Mouse (Mus musculus) kidney, adult 2 months (tissue): ENCODE data around the gene Cdc42.

Experiments used
- CTCF ChIP-seq: fragments of 200-500 bp; conservative IDR thresholded peaks from 2 replicates; pipeline ENCODE4 v1.5.1; 2011; ENCODE audit warnings: low read depth, mild to moderate bottlenecking, control low read depth, low read length, moderate library complexity, mixed read lengths; ENCODE audit not compliant: insufficient read depth, insufficient read length
- POLR2A ChIP-seq: fragments of 200-500 bp; IDR thresholded peaks from one replicate; pipeline ENCODE4 v1.6.1; 2011; ENCODE audit warnings: low read depth, low read length, control low read depth

DNA sequence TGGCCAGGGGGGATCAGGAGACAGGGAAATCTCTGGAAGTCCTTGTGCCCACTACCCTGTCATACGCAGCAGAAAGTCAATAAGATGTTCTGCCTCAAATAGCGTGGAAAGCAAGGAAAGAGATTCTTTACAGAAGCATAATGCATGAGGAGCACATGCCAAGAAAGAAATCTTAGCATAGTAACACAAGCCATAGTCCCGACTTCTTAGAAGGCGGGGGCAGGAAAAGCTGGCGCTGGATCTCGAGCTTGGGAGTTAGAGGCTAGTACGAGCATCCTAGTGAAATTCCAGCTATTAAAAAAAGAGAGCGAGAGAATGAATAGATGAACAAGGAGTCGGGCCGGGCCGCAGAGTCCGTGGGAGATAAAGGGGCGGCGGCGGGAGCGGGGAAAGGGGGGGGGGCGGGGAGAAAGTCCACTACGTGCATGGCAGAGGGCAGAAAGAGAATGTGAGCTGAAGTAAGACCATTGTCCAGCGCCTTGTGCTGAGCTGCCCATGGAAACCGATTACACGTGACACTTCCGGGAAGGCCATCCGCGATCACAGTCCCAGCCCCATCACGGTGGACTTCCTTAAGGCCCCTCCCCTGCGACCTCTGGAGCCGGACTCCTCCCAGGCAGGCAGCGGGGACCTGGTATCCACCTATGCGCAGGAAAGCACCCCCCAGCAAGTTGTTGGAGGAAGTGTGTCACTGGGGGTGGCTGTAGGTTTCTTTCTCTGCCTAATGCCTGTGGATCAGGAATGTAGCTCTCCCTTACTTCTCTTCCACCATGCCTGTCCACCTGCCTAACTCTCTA is 12.6 kb upstream of the Cdc42 start:
- TF ChIP-seq POLR2A (no peak), CTCF (no peak)
